Mouse (Mus musculus): ENCODE results near the gene Mmd2.

Mmd2 gene

DNA sequence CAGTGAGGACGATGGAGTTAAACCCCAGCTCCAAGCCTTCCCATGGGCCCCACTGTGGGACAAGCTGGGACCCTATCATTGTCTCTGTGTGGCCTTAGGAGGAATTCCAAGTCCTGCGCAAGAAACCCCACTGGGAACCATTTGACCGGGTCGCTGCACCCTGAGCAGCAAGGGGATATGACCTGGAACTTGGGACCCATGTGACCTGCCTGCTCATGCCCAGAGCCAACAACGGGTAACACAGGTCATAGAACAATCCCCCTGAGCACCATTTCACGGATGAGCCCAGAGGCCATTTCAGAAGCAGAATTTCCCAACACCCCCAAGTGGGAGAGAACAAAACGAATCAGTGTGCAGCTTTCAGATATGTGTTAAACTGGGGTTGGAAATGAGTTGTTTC lies 4.2 kb downstream of the Mmd2 start:
- DNase-seq: no peak

DNA sequence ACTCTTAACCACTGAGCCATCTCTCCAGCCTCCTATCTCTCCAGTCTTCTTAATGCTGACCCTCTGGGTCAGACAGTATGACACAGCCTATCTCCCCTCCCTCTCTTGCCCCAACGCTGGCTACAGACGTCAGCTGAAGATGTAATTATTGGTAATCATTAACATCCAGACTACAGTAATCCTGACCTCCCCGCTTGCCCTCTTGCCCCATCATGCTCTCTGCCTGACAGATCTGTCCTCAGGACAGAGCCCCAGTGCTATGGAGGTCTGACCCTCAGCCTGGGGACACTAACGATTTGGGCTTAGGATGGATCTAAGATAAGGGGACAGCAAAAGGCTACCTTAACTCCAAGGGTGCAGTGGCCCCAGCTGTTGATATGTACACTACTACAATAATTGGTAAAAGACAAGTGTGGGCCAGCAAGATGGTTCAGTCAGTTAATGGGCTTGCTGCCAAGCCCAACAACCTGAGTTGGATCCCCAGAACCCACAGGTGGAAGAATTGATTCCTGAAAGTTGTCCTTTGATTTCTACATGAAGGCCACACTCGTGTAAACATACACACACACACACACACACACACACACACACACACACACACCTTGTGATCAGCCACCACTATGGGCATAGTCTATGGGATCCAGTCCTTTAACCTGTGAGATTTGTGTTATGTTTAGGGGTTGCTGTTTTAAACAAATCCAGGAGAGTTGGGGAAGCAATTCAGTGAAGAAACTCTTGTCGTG lies 10.8 kb downstream of the Mmd2 start:
- DNase-seq: no peak

DNA sequence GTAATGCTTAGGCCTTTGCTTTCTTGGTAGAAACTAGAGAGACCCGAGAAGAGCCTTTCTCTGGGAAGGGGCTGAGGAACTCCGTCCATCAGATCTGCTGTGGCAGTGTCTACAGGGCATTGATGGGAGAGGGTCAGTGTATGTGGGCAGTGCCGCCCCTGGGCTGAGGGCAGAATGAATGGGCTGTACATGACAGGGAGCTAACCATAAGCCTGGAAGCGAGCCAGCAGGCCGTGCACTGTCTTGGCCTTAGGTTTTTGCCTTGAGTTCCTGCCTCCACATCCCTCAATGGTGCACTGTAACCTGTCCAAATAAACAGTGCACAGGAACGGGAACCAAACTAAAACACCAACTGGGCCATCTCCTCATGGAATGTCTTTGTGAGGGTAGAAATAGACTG lies 11.9 kb downstream of the Mmd2 start:
- DNase-seq: no peak

DNA sequence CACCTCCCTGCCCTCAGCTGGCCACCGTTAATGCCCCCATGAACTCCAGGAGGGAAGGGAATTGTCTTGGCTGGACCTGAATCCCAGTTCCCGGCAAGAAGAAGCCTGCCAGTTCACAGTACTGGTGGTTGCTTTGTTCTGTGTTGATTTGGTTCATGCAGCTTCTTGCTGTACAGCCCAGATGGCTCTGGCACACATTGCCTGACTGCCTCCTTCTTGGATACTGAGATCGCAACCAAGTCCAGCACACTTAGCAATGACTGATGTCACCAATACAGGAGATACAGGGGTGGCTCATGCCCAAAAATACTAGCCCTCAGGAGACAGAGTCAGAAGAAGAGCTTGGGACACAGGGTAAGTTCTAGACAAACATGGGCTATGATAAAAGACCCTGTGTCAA lies 12.9 kb downstream of the Mmd2 start:
- no peak for DNase-seq

DNA sequence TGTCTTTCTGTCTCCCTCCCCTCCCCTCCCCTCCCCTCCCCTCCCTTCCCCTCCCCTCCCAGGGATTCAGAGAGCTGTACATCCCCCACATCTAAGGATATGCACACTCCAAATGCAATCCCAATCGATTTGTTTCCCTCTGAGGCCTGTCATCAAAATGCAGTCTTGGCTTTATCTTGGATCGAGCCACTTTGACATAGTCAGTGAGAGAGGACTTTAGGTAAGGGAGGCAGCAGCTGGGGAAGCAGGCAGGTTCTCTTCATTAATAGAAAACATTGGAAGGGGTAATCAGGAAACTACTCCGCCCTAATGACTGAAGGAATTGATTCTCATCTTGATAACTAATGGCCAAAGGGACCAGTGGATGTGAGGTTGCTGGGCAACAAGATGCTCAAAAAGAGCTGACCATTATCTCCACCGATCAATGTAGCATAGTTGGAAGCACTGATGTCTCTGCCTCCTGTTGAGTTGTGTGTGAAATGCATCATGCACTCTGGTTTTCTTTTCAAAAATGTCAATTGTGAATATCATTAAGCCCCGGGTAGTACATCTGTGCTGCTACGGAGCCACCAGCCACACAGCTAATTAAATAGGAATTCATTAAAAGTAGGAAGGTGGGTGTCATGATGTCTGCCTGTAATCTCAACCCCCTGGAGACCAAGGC lies 17.5 kb downstream of the Mmd2 start:
- no peak for DNase-seq

DNA sequence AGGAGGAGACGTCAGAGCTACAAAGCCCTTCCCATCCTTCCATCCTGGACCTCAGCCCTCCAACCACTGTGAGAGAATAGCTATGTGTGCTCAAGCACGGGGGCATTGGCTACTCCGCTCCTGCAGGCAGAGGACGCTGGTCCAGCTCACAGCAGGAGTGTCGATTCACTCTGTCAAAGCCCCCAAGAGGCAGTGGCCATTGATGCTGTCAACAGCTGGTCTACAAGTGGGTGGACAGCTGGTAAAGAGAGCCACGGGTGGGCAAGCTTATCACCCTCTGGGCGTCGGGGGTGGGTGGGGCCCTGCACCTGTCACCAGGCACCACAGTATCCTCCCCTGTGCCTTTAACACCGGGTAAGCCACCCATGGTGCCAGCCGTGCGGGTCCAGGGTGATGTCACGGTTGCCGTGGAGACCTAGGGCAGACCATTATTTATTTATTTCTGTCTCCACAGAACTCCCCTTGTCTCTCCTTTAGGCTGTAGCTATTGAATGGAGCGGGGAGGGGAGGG lies 24.9 kb downstream of the Mmd2 start:
- no peak for DNase-seq

DNA sequence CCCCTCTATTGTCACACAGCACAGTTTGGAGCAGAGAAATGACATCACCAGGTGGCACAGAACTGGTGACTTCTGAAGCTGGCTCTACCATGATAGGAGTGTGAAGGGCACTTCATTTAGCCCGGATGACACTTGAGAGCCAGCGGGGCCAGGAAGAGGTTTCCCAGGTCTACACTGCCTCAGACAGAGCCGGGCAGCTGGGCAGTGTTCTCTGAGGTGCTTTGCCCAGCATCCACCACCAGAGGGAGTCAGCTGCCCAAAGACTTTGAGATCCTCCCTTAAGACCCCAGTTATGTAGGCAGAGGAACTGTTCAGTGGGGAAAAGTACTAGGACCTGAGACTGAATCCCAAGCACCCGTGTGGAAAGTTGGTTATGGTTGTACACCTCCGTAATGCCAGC lies 27.1 kb downstream of the Mmd2 start:
- DNase-seq: peak; percentile 78

DNA sequence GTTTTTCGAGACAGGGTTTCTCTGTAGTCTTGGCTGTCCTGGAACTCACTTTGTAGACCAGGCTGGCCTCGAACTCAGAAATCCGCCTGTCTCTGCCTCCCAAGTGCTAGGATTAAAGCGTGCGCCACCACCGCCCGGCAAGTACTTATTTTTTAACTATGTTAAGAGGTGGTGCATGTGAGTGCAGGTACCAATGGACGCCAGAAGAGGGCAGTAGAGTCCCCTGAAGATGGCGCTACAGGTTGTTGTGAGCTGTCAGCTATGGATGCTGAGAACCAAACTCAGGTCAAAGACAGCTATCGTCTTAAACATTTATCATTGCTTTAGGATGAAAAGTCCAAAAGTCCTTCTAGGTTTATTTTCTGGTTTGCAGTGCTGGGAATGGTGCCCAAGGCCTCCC lies 30.4 kb downstream of the Mmd2 start:
- no peak for DNase-seq

DNA sequence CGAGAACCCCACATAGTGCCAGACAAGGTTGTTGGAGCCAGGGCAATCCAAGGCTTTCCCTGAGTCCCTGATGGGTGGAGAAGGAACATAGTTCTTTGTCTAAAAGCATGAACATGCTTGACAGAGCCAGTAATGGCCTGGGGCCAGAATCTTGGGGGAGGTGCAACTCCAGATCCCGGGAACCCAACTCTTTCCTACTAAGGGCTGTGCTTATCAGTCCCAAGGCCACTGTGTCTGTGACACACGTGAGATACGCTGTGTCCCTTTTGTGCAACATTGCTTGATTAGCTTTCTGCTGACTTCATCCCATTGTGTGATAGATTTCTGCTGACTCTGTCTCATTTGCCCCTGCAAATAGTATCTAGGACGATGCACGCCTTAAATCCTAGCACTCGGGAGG lies 31.8 kb downstream of the Mmd2 start:
- peak; percentile 38 for DNase-seq

DNA sequence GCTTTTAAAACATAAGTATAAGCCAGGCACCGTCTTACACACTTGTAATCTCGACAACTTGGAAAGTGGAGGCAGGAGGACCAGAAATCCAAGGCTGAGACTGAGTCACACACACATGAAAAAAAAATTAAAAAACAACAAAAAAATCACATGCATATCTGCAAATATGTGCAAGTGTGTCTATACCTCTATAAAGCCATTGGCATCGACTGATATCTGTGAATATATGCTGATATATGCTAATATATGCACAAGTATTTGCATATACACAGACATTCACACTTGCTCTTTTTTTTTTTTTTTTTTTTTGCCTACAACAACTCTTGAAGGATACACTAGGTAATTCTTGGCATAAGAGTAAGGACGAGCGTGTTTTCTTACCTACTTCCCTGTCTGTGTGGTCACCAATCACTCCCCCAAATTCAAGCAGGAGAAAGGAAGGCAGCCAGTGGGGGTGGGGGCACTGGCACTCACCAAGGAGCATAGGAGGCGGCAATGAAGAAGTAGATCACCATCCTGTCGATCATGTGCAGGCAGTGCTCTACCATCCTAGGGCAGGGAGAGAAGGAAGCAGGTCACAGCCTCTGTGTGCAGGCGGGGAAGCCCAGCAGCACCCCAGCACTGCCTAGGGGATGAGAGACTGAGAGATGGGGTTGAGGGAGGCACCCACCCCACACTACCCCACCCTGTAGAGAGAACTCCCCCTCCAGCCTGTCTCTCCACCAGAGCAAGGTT lies 34.1 kb downstream of the Mmd2 start:
- no peak for DNase-seq

DNA sequence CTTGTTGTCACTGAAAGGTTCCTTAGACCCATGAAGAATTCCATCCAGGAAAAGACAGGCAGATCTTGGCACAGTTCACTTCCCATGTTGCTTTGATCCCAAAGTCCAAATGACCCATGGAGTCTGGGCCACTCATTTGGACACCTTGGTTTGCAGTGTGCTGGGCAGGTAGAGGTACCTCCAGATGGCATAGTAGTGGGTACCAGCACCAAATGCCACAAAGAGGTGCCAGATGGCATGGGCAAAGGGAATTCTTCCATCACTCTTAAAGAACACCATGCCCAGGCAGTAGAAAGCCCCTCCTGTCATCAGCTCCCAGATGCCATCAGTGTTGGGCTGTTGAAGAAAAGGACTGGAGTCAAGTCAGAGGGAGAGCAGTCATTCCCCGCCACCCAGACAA lies 44.0 kb downstream of the Mmd2 start:
- no peak for DNase-seq

DNA sequence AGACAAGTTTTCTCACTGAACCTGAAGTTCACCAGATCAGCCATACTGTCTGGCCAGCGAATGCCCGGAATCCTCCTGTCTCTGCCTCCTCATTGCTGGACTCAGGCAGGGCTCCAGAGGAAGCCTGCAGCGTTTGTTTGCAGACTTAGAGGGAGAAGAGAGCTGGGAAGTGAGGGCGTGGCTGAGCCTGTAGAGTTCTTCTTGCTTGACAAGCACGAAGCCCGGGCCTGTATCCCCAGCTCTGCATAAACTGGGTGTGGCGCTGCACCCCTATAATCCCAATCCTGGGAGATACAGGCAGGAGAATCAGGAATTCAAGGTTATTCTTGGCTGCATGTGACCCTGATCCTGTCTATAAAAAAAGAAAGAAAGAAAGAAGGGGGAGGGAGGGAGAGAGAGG lies 48.3 kb downstream of the Mmd2 start:
- no peak for DNase-seq

DNA sequence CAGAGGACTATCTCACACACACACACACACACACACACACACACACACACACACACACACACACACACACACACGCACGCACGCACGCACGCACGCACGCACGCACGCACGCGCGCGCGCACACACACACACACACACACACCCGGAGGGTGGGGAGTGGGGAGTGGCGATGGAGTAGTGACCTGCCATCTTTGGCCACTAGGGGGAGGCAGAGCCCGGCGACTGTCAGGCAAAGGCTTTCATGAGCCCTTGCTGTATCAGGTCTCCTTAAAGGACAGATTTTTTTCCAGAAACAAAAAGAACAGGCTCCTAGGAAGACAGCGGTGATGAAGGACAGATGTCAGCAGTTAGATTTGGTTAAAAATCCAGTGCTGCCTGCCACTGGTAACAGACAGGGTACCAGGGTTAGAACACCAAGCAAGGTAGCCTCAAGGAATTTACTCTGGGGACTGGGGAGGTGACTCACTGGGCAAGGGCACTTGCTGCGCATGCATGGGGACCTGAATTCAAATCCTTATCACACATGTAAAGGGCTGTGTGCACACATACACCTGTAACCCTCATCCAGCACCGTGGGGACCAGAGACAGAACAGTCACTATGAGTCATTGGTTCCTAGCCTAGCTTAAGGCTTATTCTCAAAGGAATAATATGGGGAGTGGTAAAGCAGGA lies 51.1 kb downstream of the Mmd2 start:
- peak; percentile 78 for DNase-seq

DNA sequence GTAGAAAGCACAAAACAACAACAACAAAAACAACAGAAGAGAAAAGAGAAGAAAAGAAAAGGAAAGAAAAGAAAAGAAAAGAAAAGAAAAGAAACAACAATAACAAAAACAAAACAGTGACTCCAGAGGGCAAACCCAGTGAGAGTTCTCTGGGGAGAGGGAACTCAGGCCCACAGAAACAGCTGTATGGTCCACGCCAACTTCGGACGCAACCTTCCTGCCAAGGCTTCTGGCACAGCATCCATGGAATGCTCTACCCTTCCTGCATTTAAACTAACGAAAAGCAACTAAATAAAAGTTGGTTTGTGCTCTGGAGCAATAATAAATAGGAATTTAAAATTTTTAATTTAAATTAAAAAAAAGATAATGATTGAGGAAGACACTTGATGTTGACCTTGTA lies 51.9 kb downstream of the Mmd2 start:
- no peak for DNase-seq

DNA sequence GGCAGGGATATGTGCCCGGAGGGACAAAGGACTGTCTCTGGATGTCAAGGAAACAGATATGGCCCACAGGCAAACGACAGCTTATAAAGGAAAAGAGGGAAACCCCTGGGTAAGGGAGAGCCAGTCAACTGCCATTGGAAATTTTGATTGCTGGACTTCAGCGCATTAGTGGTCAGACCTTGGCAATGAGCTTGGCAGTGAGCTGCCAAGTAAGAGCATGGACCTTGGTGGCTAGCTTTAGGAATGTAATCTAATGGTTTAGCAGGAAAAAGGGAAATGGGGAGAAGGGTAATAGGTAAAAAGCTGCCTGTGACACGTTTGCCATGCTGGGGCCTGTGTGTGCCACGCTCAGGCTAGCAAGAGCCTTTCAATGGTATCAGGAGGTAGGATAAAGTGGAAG lies 52.7 kb downstream of the Mmd2 start:
- DNase-seq: no peak

DNA sequence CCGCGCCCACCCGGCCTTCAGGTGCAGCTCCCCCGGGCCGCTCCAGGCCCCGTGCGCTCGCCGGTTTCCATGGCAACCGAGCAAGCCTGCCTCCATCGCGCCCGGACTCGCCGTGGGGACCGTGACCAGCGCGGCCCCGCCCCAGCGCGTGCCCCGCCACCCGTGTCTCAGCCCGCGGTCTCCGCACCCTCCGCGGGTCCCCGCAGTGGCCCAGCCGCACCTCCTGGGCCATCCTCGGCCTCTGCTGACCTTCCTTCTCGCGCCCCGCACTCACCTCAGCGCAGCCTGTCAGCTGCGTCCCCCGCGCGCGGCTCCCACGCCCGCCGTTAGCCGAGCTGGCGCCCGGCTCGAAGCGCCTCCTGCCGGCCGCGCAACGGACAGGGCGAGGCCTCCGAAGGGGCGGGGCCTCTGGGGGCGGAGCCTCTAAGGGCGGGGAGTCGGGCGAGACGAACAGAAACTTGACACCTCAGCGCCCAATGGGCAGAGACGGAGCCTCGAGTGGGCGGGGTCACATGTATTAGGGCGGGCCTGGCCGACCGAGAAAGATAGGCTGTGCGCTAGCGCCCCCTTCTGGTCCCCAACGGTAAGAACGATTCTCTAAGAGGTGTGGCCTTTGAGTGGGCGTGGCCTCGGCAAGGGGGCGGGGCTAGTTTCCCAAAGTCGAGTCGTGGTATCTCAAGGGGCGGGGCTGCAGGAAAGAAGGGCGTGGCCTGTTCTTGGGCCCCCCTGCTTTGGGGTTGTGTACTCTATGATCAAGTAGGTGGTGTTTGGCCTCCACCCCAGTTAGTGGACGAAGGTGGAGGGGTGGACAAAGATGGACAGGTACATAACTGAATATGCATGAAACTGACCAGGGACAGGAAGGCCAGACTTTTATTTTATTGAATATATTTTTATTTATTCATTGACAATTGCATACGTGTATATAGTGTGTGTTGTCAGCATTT lies 57.6 kb downstream of the Mmd2 start, which contains the start of gene Radil:
Gene Radil, minus strand, starts transcription at position 393 of the 947 bp plus-strand sequence.
- peak; percentile 98 for DNase-seq

DNA sequence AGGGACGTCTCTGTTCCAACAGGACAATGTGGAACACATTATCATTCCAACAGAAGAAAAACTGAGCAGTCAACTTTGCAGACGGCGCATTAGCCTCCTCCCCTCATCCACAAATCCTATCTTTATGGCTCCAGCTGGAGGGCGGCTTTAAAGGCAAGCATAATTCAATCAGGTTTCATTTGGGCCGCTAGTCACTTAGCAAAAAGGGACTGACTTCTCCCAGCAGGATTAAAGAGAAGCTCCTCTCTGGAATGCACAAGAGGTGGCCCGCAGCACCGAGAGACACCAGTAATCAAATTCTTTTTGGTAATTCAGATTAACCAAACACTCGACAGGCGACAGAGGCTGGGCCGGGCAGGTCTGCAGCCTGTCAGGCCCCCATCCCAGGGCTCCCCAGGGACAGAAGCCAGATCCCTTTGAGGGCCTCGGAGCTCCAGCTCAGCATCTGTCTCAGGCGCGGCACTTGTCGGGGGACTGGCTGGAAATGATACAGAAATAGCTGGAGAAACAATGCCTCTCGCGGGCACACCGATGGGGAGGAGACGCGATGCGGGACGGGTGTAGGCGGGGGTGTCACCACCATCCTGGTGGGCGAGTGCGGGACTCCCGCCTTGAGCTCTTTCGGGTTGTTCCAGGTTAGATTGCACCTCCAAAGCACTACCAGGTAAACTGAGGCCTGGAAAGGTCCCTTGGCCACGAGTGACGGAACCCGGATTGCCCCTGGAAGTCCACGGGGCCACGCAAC lies 58.5 kb downstream of the Mmd2 start:
- DNase-seq: peak; percentile 68

DNA sequence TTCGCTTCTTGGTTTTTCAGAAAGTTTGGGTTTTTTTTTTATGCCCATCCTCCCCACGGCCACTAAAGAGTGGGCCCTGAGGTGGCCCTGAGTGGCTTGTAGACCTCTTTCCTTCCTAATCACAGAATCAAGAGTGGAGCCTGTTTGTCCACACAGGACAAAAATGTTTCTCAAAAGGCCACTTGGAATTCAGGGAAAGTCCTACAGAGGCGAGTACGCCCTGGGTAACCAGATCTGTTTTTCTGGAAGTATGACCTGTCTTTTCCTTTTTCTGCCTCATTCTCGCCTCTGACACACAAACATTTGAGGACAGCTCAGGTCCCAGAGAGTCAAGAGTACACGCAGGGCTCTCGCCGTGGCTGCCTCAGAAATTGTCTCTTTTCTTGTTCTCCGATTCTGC lies 59.2 kb downstream of the Mmd2 start:
- no peak for DNase-seq

DNA sequence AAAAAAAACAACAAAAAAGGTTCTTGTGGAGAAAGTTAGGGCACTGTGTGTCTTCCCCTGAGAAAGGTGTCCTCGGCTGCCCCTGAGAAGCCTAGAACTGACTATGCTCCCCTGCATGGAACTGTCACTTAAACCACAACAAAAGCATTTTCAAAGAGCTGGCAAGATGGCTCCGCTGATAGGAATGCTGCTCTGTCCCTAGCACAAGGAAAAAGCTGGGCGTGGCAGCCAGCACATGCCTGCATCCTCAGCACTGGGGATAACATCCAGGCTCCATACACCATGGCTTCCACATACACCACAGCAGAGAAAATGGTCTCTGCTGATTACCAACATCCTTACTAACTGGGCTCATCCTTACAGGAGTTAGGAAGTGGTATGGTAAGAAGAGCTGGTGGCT lies 61.5 kb downstream of the Mmd2 start:
- DNase-seq: no peak

DNA sequence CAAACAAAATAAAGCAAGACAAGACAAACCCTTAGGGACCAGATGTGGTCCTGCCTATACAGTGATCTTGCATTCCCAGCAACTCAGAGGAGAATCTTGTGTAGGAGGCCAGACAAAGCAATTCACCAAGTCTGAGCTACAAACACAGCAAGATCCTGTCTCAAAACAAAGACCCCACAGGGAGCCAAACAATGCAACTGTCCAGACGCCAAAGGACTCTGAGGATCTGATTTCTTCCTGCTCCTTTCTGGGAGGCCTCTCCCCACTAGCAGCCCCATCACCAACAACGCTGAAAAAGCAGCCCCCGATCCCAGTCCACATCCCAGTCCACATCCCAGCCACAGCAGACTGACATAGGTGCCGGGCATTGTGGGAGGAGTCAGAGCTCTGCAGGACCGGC lies 62.3 kb downstream of the Mmd2 start:
- DNase-seq: no peak
